Mouse (Mus musculus) layer of hippocampus, postnatal 36 days (tissue): ENCODE results near the gene Hectd4. TPM values are rescaled to one million over a fixed set of nuclear protein-coding genes. Genes with fewer than 3 reads are reported as not detected.
"Not testable (repeated sequence)": the region's sequence is repeated elsewhere in the genome, so short reads cannot be mapped to it uniquely, and the experiment has no call there.

ENCODE experiments used
- DNase-seq, 2 experiments: peaks; one replicate each; pipeline ENCODE4 v3.0.0; 2022
- total RNA-seq, 2 experiments: library from RNA; stranded (reverse); gene quantifications; 2 replicates each; pipeline ENCODE4 v1.2.3; 2021

Hectd4 gene
- total RNA-seq, result 100 to 1,000 TPM; 172 to 181 TPM

DNA sequence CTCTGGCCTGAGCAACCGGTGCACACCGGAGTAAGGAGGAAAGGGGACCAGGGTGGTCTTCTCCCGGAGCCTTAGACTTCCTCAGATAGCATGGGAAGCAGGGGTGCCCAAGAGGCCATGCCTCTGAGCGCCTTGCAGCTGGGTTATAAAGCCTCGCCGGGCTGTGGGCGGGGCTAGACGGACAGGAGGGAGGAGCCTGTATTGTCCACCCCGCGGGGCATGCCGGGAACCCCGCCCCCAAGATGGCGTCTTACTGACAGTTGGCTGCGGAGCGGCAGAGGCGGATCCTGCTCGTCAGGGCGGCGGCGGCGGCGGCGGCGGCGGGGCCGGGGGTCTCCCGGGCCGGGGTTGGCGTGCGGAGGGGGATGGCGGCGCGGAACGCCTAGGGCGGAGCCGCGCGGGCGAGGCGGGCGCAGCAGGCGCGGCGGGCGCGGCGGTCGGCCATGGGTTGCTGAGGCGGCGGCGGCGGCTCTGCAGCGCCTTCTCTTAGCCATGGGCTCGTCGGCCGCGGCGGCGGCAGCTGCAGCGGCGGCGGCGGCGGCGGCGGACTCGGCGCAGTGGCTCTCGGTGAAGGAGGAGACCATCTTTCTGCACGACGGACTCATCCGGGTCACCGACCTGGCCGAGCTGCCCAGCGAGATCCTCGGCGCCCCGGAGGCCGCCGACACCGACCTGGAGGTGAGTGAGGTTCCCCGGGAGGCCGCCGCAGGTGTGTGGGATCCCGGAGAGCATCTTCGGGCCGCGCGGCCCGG, at the start of gene Hectd4:
TSS of gene Hectd4 (plus strand) at position 240 of the 752 bp plus-strand sequence.
- DNase-seq, result peak; percentile 93 to 96

DNA sequence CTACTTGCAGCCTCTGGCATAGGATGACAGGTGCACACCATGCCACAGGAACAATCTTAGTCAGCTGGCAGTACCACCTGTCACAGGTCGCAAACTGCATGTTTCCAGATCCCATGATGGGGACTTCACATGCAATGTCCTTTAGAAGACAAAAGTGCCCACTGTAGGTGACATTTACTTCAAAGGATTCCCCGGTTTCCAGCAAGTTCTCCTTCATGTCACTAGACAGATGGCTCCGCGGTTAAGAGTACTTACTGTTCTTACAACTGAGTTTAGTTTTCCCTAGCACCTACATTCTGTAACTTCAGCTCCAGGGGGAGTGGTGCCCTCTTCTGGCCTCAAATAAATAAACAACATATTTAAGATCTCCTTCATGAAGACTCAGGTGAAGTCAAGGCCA, 47.2 kb upstream of the Hectd4 start:
- DNase-seq, result no peak

- no peak for DNase-seq
These were observed 40.8 kb upstream of the Hectd4 start for GRCm38 (mm10) chr5:121179077-121179857.

DNA sequence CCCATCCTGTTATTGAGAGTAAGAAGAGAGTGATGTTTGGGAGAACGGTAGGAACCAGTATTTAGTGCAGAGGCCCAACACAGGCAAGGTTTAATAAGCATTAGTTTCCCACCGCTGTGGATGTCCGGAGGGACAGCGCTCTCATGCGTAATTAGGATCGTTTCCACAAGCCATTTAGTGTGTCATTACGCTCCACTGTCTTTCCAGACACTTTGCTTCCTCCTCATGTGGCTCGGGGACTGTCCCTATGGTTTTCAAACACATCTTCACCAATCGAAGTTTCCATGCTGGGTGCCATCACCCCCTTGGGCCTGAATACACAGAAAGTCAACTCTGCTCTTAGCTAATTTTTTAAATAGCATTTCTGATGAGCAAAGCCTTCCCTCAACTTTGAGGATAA, 36.8 kb upstream of the Hectd4 start:
- no peak for DNase-seq

GRCm38 (mm10) chr5:121184375-121184774, 35.6 kb upstream of the Hectd4 start:
- no peak for DNase-seq

GRCm38 (mm10) chr5:121184945-121185551, 35.0 kb upstream of the Hectd4 start:
- DNase-seq, result no peak

DNA sequence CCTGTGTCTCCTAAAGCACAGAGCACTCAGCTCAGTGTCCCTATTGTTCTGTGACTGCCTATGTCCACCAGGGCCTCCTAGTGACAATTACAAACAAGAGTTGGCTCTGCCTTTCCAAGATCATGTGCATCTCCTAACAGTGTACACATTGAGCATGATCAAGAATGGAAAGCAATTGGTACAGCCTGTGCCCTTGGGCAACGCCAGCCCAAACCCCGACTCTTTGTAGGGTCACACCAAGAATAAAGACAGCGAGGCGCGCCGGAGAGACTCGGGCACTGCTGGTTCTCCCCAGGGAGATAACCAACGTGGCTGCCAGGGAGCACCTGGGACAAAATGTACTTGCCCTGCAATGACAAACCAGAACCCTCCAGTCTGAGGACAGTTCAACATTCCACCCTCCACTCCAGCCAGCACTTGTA, 32.4 kb upstream of the Hectd4 start:
- DNase-seq, result peak; percentile 31 to 43

GRCm38 (mm10) chr5:121188265-121188664, 31.8 kb upstream of the Hectd4 start:
- no peak for DNase-seq

- DNase-seq, result peak; percentile 24 to 27
These were observed 30.8 kb upstream of the Hectd4 start for GRCm38 (mm10) chr5:121189182-121189581.

DNA sequence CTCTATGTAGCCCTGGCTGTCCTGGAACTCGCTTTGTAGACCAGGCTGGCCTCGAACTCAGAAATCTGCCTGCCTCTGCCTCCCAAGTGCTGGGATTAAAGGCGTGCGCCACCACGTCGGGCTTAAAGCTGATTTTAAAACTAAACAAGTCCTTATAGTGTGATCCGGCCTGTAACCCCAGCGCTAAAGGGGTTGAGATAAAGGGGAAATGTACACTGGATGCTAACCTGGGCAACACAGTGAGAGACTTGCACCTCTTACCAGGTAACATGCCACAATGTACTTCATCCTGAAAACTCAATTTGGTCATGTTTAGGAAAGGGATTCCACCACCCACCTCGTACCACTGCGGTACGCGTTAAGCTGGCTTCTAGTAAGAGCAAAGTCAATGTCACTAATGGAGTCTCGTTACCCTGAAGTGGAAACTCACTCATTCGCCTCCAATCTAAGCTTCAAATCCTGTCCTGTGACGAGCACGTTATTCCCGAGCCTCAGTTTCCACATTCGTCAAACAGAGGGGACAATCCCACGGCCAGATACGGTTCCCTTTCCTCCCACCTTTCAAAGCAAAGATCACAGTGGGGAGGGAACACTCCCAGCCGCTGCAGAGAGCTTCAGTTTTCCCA, 29.7 kb upstream of the Hectd4 start:
- no peak for DNase-seq

DNA sequence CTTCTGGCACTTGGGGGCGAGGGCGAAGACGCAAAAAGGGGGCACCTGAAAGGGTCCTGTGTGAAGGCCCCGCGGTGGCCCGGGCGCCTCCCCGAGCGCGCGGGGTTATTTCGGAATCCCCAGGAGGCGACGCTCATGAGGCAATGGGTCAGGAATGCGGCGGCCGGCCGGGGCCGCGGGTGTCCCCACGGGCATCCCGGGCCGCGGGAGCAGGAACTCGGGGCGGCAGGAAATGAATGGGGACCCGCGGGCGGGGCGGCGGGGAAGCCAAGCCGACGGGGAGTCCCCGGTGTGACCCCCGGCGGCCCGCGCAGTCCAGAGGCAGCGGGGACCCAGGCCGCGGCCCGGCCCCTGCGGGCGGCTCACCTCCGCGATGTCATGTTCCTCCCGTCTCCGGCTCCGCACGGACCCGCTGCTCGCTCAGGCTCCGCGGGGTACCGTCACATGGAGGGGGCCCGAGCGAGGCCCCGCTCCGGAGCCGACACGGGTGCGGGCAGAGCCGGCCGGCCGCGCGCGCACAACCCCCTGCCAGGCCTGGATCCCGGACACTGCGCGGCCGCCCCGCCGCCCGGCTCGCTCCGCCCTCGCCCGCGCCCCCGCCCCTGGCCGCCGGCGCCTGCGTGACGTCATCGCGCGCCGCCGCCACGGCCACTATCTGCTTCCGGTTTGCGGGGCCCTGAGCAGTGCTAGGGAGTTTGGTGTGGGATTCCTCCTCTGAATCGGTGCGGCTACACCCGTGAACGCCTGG, 29.0 kb upstream of the Hectd4 start, which contains the start of gene Ptpn11:
TSS of gene Ptpn11 (minus strand) at position 562 of the 748 bp plus-strand sequence.
- DNase-seq, result peak; percentile 75 to 77

DNA sequence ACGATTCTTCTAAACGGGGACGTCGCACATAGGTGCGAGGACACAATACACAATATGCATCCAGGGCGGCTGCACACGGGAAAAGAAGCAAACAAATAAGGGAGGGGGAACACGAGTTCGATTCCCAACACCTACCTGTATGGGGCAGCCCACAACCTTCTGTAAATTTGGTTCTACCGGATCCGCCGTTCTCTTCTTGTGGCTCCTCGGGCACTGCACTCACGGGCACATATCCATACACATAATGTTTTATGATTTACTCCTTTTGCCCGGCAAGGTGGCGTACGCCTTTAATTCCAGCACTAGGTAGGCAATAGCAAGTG, 28.5 kb upstream of the Hectd4 start:
- no peak for DNase-seq

DNA sequence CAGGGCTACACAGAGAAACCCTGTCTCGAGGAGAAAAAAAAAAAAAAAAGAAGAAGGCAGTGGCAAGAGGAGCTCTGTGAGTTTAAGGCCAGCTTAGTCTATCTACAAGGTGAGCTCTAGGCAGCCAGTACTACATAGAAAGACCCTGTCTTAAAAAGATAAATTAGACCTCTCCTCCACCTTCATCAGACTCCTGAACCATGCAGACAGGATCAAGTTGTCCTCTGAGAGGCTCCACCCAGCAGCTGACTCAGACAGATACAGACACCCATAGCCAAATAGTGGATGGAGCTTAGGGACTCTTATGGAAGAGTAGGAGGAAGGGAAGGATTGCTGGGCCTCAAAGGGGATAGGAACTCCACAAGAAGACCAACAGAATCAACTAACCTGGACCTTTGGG, 25.8 kb upstream of the Hectd4 start:
- no peak for DNase-seq

- no peak for DNase-seq
These were observed 23.3 kb upstream of the Hectd4 start for GRCm38 (mm10) chr5:121196764-121197163.

- DNase-seq, result no peak
These were observed 22.7 kb upstream of the Hectd4 start for GRCm38 (mm10) chr5:121197337-121197736.

DNA sequence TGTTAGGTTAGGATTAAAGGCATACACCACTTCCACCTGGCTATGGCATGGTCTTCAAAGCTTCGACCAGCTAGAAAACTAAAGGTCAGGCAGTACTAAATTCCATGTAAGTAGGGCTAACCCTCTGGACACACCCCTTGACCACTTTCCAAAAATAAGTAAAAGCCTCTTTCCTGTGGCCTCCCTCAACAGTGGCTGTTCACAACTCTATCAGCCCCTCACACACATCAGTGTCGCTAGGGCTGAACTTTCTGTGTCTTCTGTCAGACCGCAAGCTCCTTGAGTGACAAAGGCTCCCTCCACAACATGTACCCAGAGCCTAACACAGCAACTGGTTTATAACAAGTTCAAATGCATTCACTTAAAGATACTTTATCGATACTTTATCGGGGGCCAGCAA, 21.6 kb upstream of the Hectd4 start:
- no peak for DNase-seq

DNA sequence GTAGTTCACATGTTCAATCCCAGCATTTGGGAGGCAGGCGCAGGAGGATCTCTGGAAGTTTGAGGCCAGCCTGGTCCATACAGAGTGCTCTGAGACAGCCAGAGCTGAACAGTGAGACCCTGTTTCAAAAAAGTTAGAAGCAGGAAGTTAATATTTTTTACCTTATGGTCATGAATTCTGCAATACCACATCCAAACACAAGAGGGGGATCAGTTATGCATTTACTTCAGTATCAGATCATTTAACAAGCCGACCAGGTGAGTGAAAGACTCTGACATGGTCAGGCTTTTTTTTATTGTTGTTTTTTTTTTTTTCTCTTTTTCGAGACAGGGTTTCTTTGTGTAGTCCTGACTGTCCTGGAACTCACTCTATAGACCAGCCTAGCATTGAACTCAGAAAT, 18.3 kb upstream of the Hectd4 start:
- DNase-seq, result no peak

DNA sequence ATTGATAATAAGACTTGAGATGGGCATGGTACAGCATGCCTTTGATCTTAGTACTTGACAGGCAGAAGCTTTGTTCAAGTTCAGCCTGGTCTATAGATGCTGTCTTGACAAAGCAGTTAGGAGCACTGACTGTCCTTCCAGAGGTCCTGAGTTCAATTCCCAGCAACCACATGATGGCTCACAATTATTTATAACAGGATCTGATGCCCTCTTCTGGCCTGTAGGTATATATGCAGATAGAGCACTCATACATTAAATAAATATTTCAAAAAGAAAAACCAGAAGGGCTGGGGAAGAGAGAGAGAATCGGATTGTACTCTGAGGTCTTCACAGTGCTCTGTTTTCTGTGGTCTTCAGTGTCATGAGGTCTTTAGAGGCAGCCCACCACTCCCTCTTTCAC, 17.6 kb upstream of the Hectd4 start:
- no peak for DNase-seq

- peak; percentile 75 to 77 for DNase-seq
These were observed 15.6 kb upstream of the Hectd4 start, which contains the start of gene Rpl6 for GRCm38 (mm10) chr5:121204132-121205089. TSS of gene Rpl6 (plus strand) at chr5:121204481.

DNA sequence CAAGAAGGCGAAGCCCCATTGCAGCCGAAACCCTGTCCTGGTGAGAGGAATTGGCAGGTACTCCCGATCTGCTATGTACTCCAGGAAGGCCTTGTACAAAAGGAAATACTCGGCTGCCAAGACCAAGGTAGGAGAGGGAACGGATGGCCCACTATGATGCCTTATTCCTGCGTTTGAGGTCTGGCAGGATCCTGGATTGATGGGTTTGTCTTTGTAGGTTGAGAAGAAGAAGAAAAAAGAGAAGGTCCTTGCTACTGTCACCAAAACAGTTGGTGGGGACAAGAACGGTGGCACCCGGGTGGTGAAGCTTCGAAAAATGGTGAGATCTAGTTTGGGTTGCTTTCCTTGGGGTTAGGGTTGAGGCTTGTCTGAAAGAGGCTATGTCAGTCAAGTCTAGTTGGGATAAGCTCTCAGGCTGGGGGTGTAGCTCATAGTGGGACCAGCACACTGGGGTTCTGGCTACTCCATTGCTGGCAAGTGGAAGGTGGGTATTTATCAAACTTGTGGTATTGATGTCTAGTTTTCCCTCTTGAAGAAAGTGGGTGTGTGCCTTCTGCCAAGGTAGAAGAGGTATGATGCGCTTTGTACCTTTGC, 14.4 kb upstream of the Hectd4 start:
- DNase-seq, result not testable (repeated sequence)
